Mouse (Mus musculus): ENCODE data around the gene Alkbh1. TPM values are rescaled to one million over a fixed set of nuclear protein-coding genes. Genes with fewer than 3 reads are reported as not detected.
A peak's percentile ranks its signal among the peaks of the same experiment; 100 is the strongest.

Alkbh1 gene
- total RNA-seq, 2 experiments from 2014 or later: 19.4 to 21.0 TPM

GRCm38 (mm10) chr12:87419974-87420485 lies 23.8 kb downstream of the Alkbh1 start:
- no peak for DNase-seq (ENCODE audit: low spot score in 2 of 2)

- no peak for DNase-seq (ENCODE audit: low spot score in 2 of 2)
Measured at GRCm38 (mm10) chr12:87418921-87419320, 24.9 kb downstream of the Alkbh1 start.

GRCm38 (mm10) chr12:87416690-87417089 lies 27.1 kb downstream of the Alkbh1 start:
- DNase-seq (ENCODE audit: low spot score in 2 of 2): peak in 1 of 2 experiments; percentile 66

GRCm38 (mm10) chr12:87415358-87415757 lies 28.5 kb downstream of the Alkbh1 start:
- DNase-seq (ENCODE audit: low spot score in 2 of 2): no peak

GRCm38 (mm10) chr12:87413179-87413790 lies 30.5 kb downstream of the Alkbh1 start:
- DNase-seq (ENCODE audit: low spot score in 2 of 2): peak; percentile 39 to 81

- no peak for DNase-seq (ENCODE audit: low spot score in 2 of 2)
Measured at GRCm38 (mm10) chr12:87410999-87411398, 32.8 kb downstream of the Alkbh1 start.

GRCm38 (mm10) chr12:87409123-87409522 lies 34.7 kb downstream of the Alkbh1 start:
- no peak for DNase-seq (ENCODE audit: low spot score in 2 of 2)

GRCm38 (mm10) chr12:87407869-87408605 lies 35.8 kb downstream of the Alkbh1 start:
- no peak for DNase-seq (ENCODE audit: low spot score in 2 of 2)

- DNase-seq (ENCODE audit: low spot score in 2 of 2): no peak
Measured at GRCm38 (mm10) chr12:87405721-87406120, 38.1 kb downstream of the Alkbh1 start.

GRCm38 (mm10) chr12:87405165-87405564 lies 38.7 kb downstream of the Alkbh1 start:
- DNase-seq (ENCODE audit: low spot score in 2 of 2): no peak

GRCm38 (mm10) chr12:87401883-87402282 lies 41.9 kb downstream of the Alkbh1 start:
- DNase-seq (ENCODE audit: low spot score in 2 of 2): no peak

GRCm38 (mm10) chr12:87399119-87399819 lies 44.5 kb downstream of the Alkbh1 start:
- DNase-seq (ENCODE audit: low spot score in 2 of 2): no peak

GRCm38 (mm10) chr12:87397811-87398417 lies 45.9 kb downstream of the Alkbh1 start:
- no peak for DNase-seq (ENCODE audit: low spot score in 2 of 2)

GRCm38 (mm10) chr12:87397126-87397525 lies 46.7 kb downstream of the Alkbh1 start:
- no peak for DNase-seq (ENCODE audit: low spot score in 2 of 2)

- DNase-seq (ENCODE audit: low spot score in 2 of 2): no peak
Measured at GRCm38 (mm10) chr12:87394316-87394715, 49.5 kb downstream of the Alkbh1 start.

- no peak for DNase-seq (ENCODE audit: low spot score in 2 of 2)
Measured at GRCm38 (mm10) chr12:87393447-87394145, 50.2 kb downstream of the Alkbh1 start.

- DNase-seq (ENCODE audit: low spot score in 2 of 2): no peak
Measured at GRCm38 (mm10) chr12:87391355-87391754, 52.5 kb downstream of the Alkbh1 start.

- DNase-seq (ENCODE audit: low spot score in 2 of 2): no peak
Measured at GRCm38 (mm10) chr12:87389231-87389630, 54.6 kb downstream of the Alkbh1 start.

- peak; percentile 100 for DNase-seq (ENCODE audit: low spot score in 2 of 2)
Measured at GRCm38 (mm10) chr12:87388122-87388774, 55.6 kb downstream of the Alkbh1 start, which contains the start of gene Sptlc2. Gene Sptlc2 (minus strand): TSS chr12:87388355.

Data from layer of hippocampus, adult 18-20 months (tissue).